Mouse (Mus musculus): ENCODE data around the gene Olfr157.

Olfr157 gene

GRCm38 (mm10) chr4:43795296-43795695, 44.7 kb downstream of the Olfr157 start:
- no peak for DNase-seq

All from spleen, adult 18-20 months (tissue).